Mouse (Mus musculus) large intestine, adult 2 months (tissue): ENCODE results near the gene Nmnat3. TPM values are rescaled to one million over a fixed set of nuclear protein-coding genes. Genes with fewer than 3 reads are reported as not detected.

Experiments
- DNase-seq: peaks from one replicate; pipeline ENCODE4 v3.0.0-alpha.2; 2012; ENCODE audit warnings: low read depth, low spot score
- WGBS: fragments of 180-500 bp; shearing (Covaris S2); methylation state at CpG from one replicate; pipeline ENCODE4 v1.1.7; 2018; 5-methylcytosine and 5-hydroxymethylcytosine counted together
- polyA plus RNA-seq: library from polyadenylated mRNA; depleted of rRNA; stranded (reverse); fragments of >200 nt; gene quantifications from 2 replicates; pipeline ENCODE4 v1.2.3, GENCODE M21; 2012; rRNA removed

Nmnat3 gene
- polyA plus RNA-seq, 1 experiment, result 5.8 TPM

- no peak for DNase-seq
- 68% methylated on average over 9 of the region's 9 CpGs for WGBS
Observed at GRCm38 (mm10) chr9:98445359-98446149, 158.3 kb downstream of the Nmnat3 start.

- DNase-seq, result no peak
- WGBS, result 36% methylated on average over 1 of the region's 1 CpGs
Observed at GRCm38 (mm10) chr9:98450976-98451375, 163.7 kb downstream of the Nmnat3 start.

GRCm38 (mm10) chr9:98466709-98467108 is 179.5 kb downstream of the Nmnat3 start:
- DNase-seq, result no peak
- 22% methylated on average over 2 of the region's 2 CpGs for WGBS

Other genes starting within 250 kb of the Nmnat3 start
- 2.3 and 2.4 TPM in 2 replicates for gene Rbp1, start 135.5 kb downstream of the Nmnat3 start, polyA plus RNA-seq
- gene Rbp2, start 198.7 kb downstream of the Nmnat3 start, polyA plus RNA-seq, result 69.0 and 485 TPM in 2 replicates